Mouse (Mus musculus): ENCODE data around the gene Nlrp2. TPM values are rescaled to one million over a fixed set of nuclear protein-coding genes. Genes with fewer than 3 reads are reported as not detected.

Nlrp2 gene
- polyA plus RNA-seq (2014; fragmentation: Nextera tagmentation; extraction: Ambion mirVana): not detected in 2 replicates

DNA sequence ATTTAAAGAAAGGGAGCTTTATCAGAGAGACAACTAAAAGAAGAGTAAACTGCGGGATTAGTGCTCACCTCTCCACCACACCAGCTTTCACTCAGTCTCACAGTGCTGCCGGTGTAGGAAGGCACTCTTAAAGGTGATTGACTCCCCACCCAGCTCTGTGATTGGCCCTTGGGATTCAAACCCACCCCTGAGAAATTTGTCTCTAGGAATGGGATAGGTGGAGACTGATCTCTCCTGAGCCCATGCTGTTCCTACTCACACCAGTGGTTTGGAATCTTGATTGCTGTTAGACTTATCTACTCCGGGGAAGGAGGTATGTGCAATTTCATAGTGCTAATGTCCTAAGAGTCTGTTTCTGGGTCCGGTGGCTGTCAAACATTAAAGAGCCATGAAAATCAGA, at the start of gene Nlrp2:
Gene Nlrp2 (minus strand): TSS at position 101 of the 400 bp plus-strand sequence.
- Histone ChIP-seq H3K4me1 (ENCODE audit: control insufficient read depth, insufficient read depth, low read length) (no peaks in the 10 kb centered on the region), H3K4me3 (replicated peaks; ENCODE audit: low read depth, low read length) (no peak within 1 kb of the TSS), H3K4me2 (ENCODE audit: low read length) (no peak within 1 kb of the TSS), H3K27ac (replicated peaks; ENCODE audit: low read depth, low read length) (no peak within 1 kb of the TSS), H3K36me3 (ENCODE audit: control insufficient read depth, insufficient read depth, low read length) (no peaks in the 10 kb centered on the region), H3K27me3 (ENCODE audit: control insufficient read depth, insufficient read depth, low read length) (no peaks in the 10 kb centered on the region), H3K9me3 (ENCODE audit: control insufficient read depth, low read length) (peaks cover 23% of the 10 kb centered on the region), H3K9ac (replicated peaks; ENCODE audit: low read length) (no peak within 1 kb of the TSS)
- ATAC-seq (ENCODE audit: low FRiP score, low TSS enrichment) (no peak), DNase-seq (no peak)
- 88% methylated on average over 4 of the region's 4 CpGs for WGBS

DNA sequence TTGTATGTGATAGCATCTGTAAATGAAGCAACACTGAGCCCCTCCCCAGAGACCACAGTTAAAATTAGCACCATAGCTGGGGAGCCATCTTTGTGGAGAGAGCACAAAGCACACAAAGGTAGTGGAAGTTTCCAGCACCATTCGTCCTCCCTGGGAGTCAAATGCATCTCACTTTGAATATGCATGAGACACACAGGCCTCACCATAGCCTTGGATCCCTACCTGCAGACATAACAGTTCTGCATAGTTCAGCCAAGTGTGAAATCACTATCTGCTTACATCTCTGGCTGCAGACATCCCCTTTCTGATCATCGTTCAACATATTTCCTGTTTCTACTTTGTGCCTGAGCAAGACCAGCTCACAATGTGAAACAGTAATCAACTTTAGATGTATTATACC, 15.9 kb upstream of the Nlrp2 start:
- WGBS: 83% methylated on average over 2 of the region's 2 CpGs
- no peak overlapping the region for H3K9ac ChIP-seq (replicated peaks; ENCODE audit: low read length)
- H3K9me3 ChIP-seq (ENCODE audit: control insufficient read depth, low read length): peaks cover 37% of the 10 kb centered on the region
- H3K4me2 ChIP-seq (ENCODE audit: low read length): no peak overlapping the region
- DNase-seq: no peak
- no peak overlapping the region for H3K27ac ChIP-seq (replicated peaks; ENCODE audit: low read depth, low read length)
- H3K27me3 ChIP-seq (ENCODE audit: control insufficient read depth, insufficient read depth, low read length): no peaks in the 10 kb centered on the region
- no peaks in the 10 kb centered on the region for H3K4me1 ChIP-seq (ENCODE audit: control insufficient read depth, insufficient read depth, low read length)
- no peak overlapping the region for H3K4me3 ChIP-seq (replicated peaks; ENCODE audit: low read depth, low read length)
- no peaks in the 10 kb centered on the region for H3K36me3 ChIP-seq (ENCODE audit: control insufficient read depth, insufficient read depth, low read length)
- no peak for ATAC-seq (ENCODE audit: low FRiP score, low TSS enrichment)

DNA sequence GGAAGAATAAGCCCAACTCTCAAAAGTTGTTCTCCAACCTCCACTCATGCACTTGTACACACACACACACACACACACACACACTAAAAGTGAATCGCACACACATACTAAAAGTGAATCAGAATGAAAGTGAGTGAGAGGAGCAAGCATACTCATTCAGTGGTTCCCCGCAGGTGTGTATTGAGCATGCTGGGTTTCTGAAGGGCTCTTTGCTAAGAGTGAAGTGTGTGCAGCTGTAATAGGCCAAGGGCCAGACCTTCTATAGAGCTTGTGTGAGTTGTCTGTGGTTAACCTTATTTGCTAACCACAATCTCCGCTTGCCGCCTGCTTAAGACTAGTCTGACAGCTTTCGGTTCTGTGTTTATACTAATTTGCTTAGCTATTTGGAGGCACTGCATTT, 12.8 kb upstream of the Nlrp2 start:
- Histone ChIP-seq H3K27ac (replicated peaks; ENCODE audit: low read depth, low read length) (no peak overlapping the region), H3K9ac (replicated peaks; ENCODE audit: low read length) (no peak overlapping the region), H3K4me1 (ENCODE audit: control insufficient read depth, insufficient read depth, low read length) (no peaks in the 10 kb centered on the region), H3K4me2 (ENCODE audit: low read length) (no peak overlapping the region), H3K27me3 (ENCODE audit: control insufficient read depth, insufficient read depth, low read length) (no peaks in the 10 kb centered on the region), H3K4me3 (replicated peaks; ENCODE audit: low read depth, low read length) (no peak overlapping the region), H3K36me3 (ENCODE audit: control insufficient read depth, insufficient read depth, low read length) (no peaks in the 10 kb centered on the region), H3K9me3 (ENCODE audit: control insufficient read depth, low read length) (peaks cover 57% of the 10 kb centered on the region)
- 95% methylated on average over 5 of the region's 5 CpGs for WGBS
- ATAC-seq (ENCODE audit: low FRiP score, low TSS enrichment): no peak
- no peak for DNase-seq

GRCm38 (mm10) chr7:5350237-5350636, 598 bp downstream of the Nlrp2 start, which contains the start of gene Gm5065:
Gm5065 (plus strand) TSS chr7:5350537.
- Histone ChIP-seq H3K4me2 (ENCODE audit: low read length) (no peak within 1 kb of the TSS), H3K4me3 (replicated peaks; ENCODE audit: low read depth, low read length) (no peak within 1 kb of the TSS), H3K36me3 (ENCODE audit: control insufficient read depth, insufficient read depth, low read length) (no peaks in the 10 kb centered on the region), H3K9ac (replicated peaks; ENCODE audit: low read length) (no peak within 1 kb of the TSS), H3K4me1 (ENCODE audit: control insufficient read depth, insufficient read depth, low read length) (no peaks in the 10 kb centered on the region), H3K9me3 (ENCODE audit: control insufficient read depth, low read length) (peaks cover 16% of the 10 kb centered on the region), H3K27ac (replicated peaks; ENCODE audit: low read depth, low read length) (no peak within 1 kb of the TSS), H3K27me3 (ENCODE audit: control insufficient read depth, insufficient read depth, low read length) (no peaks in the 10 kb centered on the region)
- no peak for DNase-seq
- 71% methylated on average over 1 of the region's 1 CpGs for WGBS
- ATAC-seq (ENCODE audit: low FRiP score, low TSS enrichment): no peak

GRCm38 (mm10) chr7:5327511-5327910, 23.3 kb downstream of the Nlrp2 start:
- Histone ChIP-seq H3K9me3 (ENCODE audit: control insufficient read depth, low read length) (peaks cover 25% of the 10 kb centered on the region), H3K4me1 (ENCODE audit: control insufficient read depth, insufficient read depth, low read length) (no peaks in the 10 kb centered on the region), H3K4me2 (ENCODE audit: low read length) (no peak overlapping the region), H3K4me3 (replicated peaks; ENCODE audit: low read depth, low read length) (no peak overlapping the region), H3K9ac (replicated peaks; ENCODE audit: low read length) (no peak overlapping the region), H3K27me3 (ENCODE audit: control insufficient read depth, insufficient read depth, low read length) (no peaks in the 10 kb centered on the region), H3K27ac (replicated peaks; ENCODE audit: low read depth, low read length) (no peak overlapping the region), H3K36me3 (ENCODE audit: control insufficient read depth, insufficient read depth, low read length) (no peaks in the 10 kb centered on the region)
- 75% methylated on average over 1 of the region's 1 CpGs for WGBS
- DNase-seq (no peak), ATAC-seq (ENCODE audit: low FRiP score, low TSS enrichment) (no peak)

DNA sequence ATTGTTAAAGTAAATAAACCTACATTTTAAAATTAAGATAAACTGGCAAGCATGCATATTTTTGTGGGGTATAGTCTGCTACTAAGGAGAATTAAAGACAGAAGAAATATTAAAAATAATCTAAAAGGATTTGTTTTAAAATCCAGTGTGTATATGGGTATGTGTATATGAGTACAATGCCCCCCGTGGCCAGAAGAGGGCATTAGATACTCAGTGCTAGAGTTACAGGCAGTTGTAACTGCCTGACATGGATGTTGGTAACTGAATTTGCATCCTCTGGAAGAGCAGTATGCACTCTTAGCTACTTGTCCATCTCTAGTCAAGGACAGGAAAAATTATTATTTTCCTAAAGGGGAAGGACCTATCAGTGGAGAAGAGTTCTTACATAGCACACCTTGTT, 62.6 kb downstream of the Nlrp2 start:
- 54% methylated on average over 1 of the region's 1 CpGs for WGBS
- no peak overlapping the region for H3K27ac ChIP-seq (replicated peaks; ENCODE audit: low read depth, low read length)

GRCm38 (mm10) chr7:5263051-5263450, 87.8 kb downstream of the Nlrp2 start:
- Histone ChIP-seq H3K4me2 (ENCODE audit: low read length) (no peak overlapping the region), H3K9me3 (ENCODE audit: control insufficient read depth, low read length) (peaks cover 27% of the 10 kb centered on the region), H3K9ac (replicated peaks; ENCODE audit: low read length) (no peak overlapping the region), H3K27me3 (ENCODE audit: control insufficient read depth, insufficient read depth, low read length) (no peaks in the 10 kb centered on the region), H3K4me1 (ENCODE audit: control insufficient read depth, insufficient read depth, low read length) (no peaks in the 10 kb centered on the region), H3K27ac (replicated peaks; ENCODE audit: low read depth, low read length) (no peak overlapping the region), H3K4me3 (replicated peaks; ENCODE audit: low read depth, low read length) (no peak overlapping the region), H3K36me3 (ENCODE audit: control insufficient read depth, insufficient read depth, low read length) (no peaks in the 10 kb centered on the region)
- ATAC-seq (ENCODE audit: low FRiP score, low TSS enrichment) (no peak), DNase-seq (no peak)
- WGBS: 89% methylated on average over 3 of the region's 3 CpGs

More for the DNA sequence above, 62.6 kb downstream of the Nlrp2 start:
- Histone ChIP-seq H3K9ac (replicated peaks; ENCODE audit: low read length) (no peak overlapping the region), H3K27me3 (ENCODE audit: control insufficient read depth, insufficient read depth, low read length) (no peaks in the 10 kb centered on the region), H3K9me3 (ENCODE audit: control insufficient read depth, low read length) (peaks cover 24% of the 10 kb centered on the region), H3K36me3 (ENCODE audit: control insufficient read depth, insufficient read depth, low read length) (no peaks in the 10 kb centered on the region), H3K4me3 (replicated peaks; ENCODE audit: low read depth, low read length) (no peak overlapping the region), H3K4me2 (ENCODE audit: low read length) (no peak overlapping the region), H3K4me1 (ENCODE audit: control insufficient read depth, insufficient read depth, low read length) (no peaks in the 10 kb centered on the region)
- no peak for ATAC-seq (ENCODE audit: low FRiP score, low TSS enrichment)
- DNase-seq: no peak

Other genes starting within 250 kb of the Nlrp2 start
- not detected in 2 replicates for gene Rfpl4, start 234.1 kb downstream of the Nlrp2 start, polyA plus RNA-seq (2014; fragmentation: Nextera tagmentation; extraction: Ambion mirVana)
- 0.36 and 0.41 TPM in 2 replicates for gene Rasl2-9, start 225.1 kb downstream of the Nlrp2 start, polyA plus RNA-seq (2014; fragmentation: Nextera tagmentation; extraction: Ambion mirVana)
- 0.01 TPM in 1 of 2 replicates, not detected in the other for gene Vmn1r55, start 201.4 kb downstream of the Nlrp2 start, polyA plus RNA-seq (2014; fragmentation: Nextera tagmentation; extraction: Ambion mirVana)
- gene Vmn1r56, start 154.3 kb downstream of the Nlrp2 start, polyA plus RNA-seq (2014; fragmentation: Nextera tagmentation; extraction: Ambion mirVana): not detected in 2 replicates
- not detected in 2 replicates for gene Vmn1r57, start 132.5 kb downstream of the Nlrp2 start, polyA plus RNA-seq (2014; fragmentation: Nextera tagmentation; extraction: Ambion mirVana)
- gene Gm5065, start 498 bp downstream of the Nlrp2 start, polyA plus RNA-seq (2014; fragmentation: Nextera tagmentation; extraction: Ambion mirVana): not detected in 2 replicates
- not detected in 2 replicates for gene Vmn1r58, start 62.4 kb upstream of the Nlrp2 start, polyA plus RNA-seq (2014; fragmentation: Nextera tagmentation; extraction: Ambion mirVana)
- gene Vmn1r59, start 105.7 kb upstream of the Nlrp2 start, polyA plus RNA-seq (2014; fragmentation: Nextera tagmentation; extraction: Ambion mirVana): not detected in 2 replicates
- not detected in 2 replicates for gene Vmn2r28, start 142.9 kb upstream of the Nlrp2 start, polyA plus RNA-seq (2014; fragmentation: Nextera tagmentation; extraction: Ambion mirVana)
- not detected in 2 replicates for gene Vmn1r60, start 196.3 kb upstream of the Nlrp2 start, polyA plus RNA-seq (2014; fragmentation: Nextera tagmentation; extraction: Ambion mirVana)